In the genomic region with DNA sequence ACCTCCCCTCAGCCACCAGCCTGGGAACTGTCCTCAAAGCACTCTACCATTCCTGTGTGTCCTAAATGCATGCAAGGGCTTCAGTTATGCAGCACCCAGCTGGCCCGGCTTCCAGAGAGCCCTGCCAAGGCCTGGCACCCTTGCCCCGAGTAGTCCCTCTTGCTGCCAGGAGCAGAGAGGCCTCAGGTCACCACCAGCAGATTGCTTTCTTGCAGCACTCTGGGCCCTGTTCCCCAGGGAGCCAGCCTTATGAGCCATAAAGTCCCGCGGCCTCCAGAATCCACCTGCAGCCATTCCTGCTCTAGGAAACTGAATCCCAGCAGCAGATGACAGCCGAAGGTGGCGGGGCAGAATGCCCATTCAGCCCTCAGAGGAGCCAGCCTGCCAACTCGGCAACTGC, we compare ENCODE assay signal across 9 mouse cellular contexts. TPM values are rescaled to one million over a fixed set of nuclear protein-coding genes. Genes with fewer than 3 reads are reported as not detected.
DNase-seq lines count a peak whose midpoint lies in the region; ATAC-seq lines count a peak whose summit lies in the region.
"Had no signal": no experiment of that assay in that cellular context is flagged by ENCODE, and none has a peak within 500 bp of the region (broad histone marks: within the 10 kb centered on the region; RNA-seq: fewer than 3 reads in every experiment).

No protein-coding gene starts in this region.

- no peak overlapping the region for H3K27ac ChIP-seq in embryonic facial prominence, embryonic 14.5 days (replicated peaks; ENCODE audit: low read depth, low read length)
- H3K27ac ChIP-seq in embryonic facial prominence, embryonic 10.5 days (replicated peaks): no peak overlapping the region; the same call in 1 of the 2 replicates
- peak overlapping the region; percentile 9 for H3K27ac ChIP-seq in midbrain, embryonic 10.5 days (replicated peaks)
- no peak overlapping the region for H3K27ac ChIP-seq in midbrain, embryonic 15.5 days
- H3K27ac ChIP-seq: liver, embryonic 15.5 days had no signal

- ATAC-seq in embryonic facial prominence, embryonic 14.5 days (ENCODE audit: low read depth): no peak
- no peak for ATAC-seq in midbrain, embryonic 15.5 days (replicated peaks)

- peak; percentile 16 for DNase-seq in embryonic facial prominence, embryonic 14.5 days (ENCODE audit: low spot score)
- no peak for DNase-seq in embryonic facial prominence, embryonic 10.5 days (ENCODE audit: low spot score)
- DNase-seq in midbrain, embryonic 10.5 days (ENCODE audit: low spot score): no peak
- peak; percentile 68 for DNase-seq in gastrocnemius, postnatal 10 days
- peak; percentile 16 for DNase-seq in right cerebral cortex, postnatal 14 days
- DNase-seq in lung, postnatal 25 days (ENCODE audit: low spot score): no peak
- DNase-seq in retina, postnatal 1 day: no peak

- H3K4me1 ChIP-seq in embryonic facial prominence, embryonic 14.5 days (ENCODE audit: control insufficient read depth, insufficient read depth, low read length): peaks cover 9% of the 10 kb centered on the region
- H3K4me1 ChIP-seq in embryonic facial prominence, embryonic 10.5 days: peaks cover 35% of the 10 kb centered on the region
- peaks cover 64% of the 10 kb centered on the region for H3K4me1 ChIP-seq in midbrain, embryonic 10.5 days
- peaks cover 22% of the 10 kb centered on the region for H3K4me1 ChIP-seq in midbrain, embryonic 15.5 days
- H3K4me1 ChIP-seq: liver, embryonic 15.5 days had no signal

- no peak overlapping the region for H3K9ac ChIP-seq in embryonic facial prominence, embryonic 14.5 days (ENCODE audit: low read depth, low read length)
- no peak overlapping the region for H3K9ac ChIP-seq in midbrain, embryonic 15.5 days
- H3K9ac ChIP-seq: liver, embryonic 15.5 days had no signal

- H3K4me3 ChIP-seq in embryonic facial prominence, embryonic 14.5 days (ENCODE audit: low read depth, low read length): no peak overlapping the region
- no peak overlapping the region for H3K4me3 ChIP-seq in embryonic facial prominence, embryonic 10.5 days
- no peak overlapping the region for H3K4me3 ChIP-seq in midbrain, embryonic 10.5 days
- H3K4me3 ChIP-seq in midbrain, embryonic 15.5 days: no peak overlapping the region
- H3K4me3 ChIP-seq: liver, embryonic 15.5 days had no signal

- 70% methylated on average over 7 of the region's 7 CpGs for WGBS in embryonic facial prominence, embryonic 14.5 days
- 68% methylated on average over 7 of the region's 7 CpGs for WGBS in embryonic facial prominence, embryonic 10.5 days
- WGBS in midbrain, embryonic 10.5 days: 73% methylated on average over 7 of the region's 7 CpGs
- 58% methylated on average over 7 of the region's 7 CpGs for whole genome bisulfite sequencing in midbrain, embryonic 15.5 days

- H3K27me3 ChIP-seq in embryonic facial prominence, embryonic 14.5 days (replicated peaks; ENCODE audit: control insufficient read depth, insufficient read depth, low read length): no peaks in the 10 kb centered on the region; the same call in 1 of the 2 replicates
- peaks cover 95% of the 10 kb centered on the region for H3K27me3 ChIP-seq in embryonic facial prominence, embryonic 10.5 days (replicated peaks; ENCODE audit: low read depth, poor library complexity, severe bottlenecking)
- peaks cover 90% of the 10 kb centered on the region for H3K27me3 ChIP-seq in midbrain, embryonic 10.5 days (ENCODE audit: low read depth, poor library complexity, severe bottlenecking)
- no peaks in the 10 kb centered on the region; the same call in 1 of the 2 replicates for H3K27me3 ChIP-seq in midbrain, embryonic 15.5 days (replicated peaks)

- no peak overlapping the region for H3K4me2 ChIP-seq in embryonic facial prominence, embryonic 14.5 days (ENCODE audit: low read depth, low read length)
- H3K4me2 ChIP-seq in midbrain, embryonic 15.5 days: no peak overlapping the region
- H3K4me2 ChIP-seq: liver, embryonic 15.5 days had no signal

- H3K9me3 ChIP-seq in embryonic facial prominence, embryonic 14.5 days (ENCODE audit: control insufficient read depth, low read length): no peaks in the 10 kb centered on the region
- H3K9me3 ChIP-seq in embryonic facial prominence, embryonic 10.5 days: no peaks in the 10 kb centered on the region
- H3K9me3 ChIP-seq in midbrain, embryonic 10.5 days (replicated peaks): no peaks in the 10 kb centered on the region
- H3K9me3 ChIP-seq in midbrain, embryonic 15.5 days: no peaks in the 10 kb centered on the region
- H3K9me3 ChIP-seq: liver, embryonic 15.5 days had no signal

- no peaks in the 10 kb centered on the region for H3K36me3 ChIP-seq in embryonic facial prominence, embryonic 14.5 days (ENCODE audit: control insufficient read depth, insufficient read depth, low read length)
- H3K36me3 ChIP-seq in embryonic facial prominence, embryonic 10.5 days (replicated peaks): no peaks in the 10 kb centered on the region
- H3K36me3 ChIP-seq in midbrain, embryonic 10.5 days: no peaks in the 10 kb centered on the region
- H3K36me3 ChIP-seq in midbrain, embryonic 15.5 days (replicated peaks): no peaks in the 10 kb centered on the region
- H3K36me3 ChIP-seq: liver, embryonic 15.5 days had no signal

RNA-seq across cellular contexts. Expression of a gene that starts 27.5 kb away (rescaled TPM):
- 2,410 and 2,543 TPM in 2 replicates for polyA plus RNA-seq in embryonic facial prominence, embryonic 14.5 days (2014; fragmentation: Nextera tagmentation; extraction: Ambion mirVana)
- 355 and 407 TPM in 2 replicates for polyA plus RNA-seq in embryonic facial prominence, embryonic 10.5 days (2016; fragmentation: Nextera tagmentation; extraction: Ambion mirVana)
- polyA plus RNA-seq in midbrain, embryonic 10.5 days (2016; fragmentation: Nextera tagmentation; extraction: Ambion mirVana): 329 and 443 TPM in 2 replicates
- polyA plus RNA-seq in midbrain, embryonic 15.5 days (2015; fragmentation: Nextera tagmentation; extraction: Ambion mirVana): 288 and 345 TPM in 2 replicates
- total RNA-seq in gastrocnemius, postnatal 10 days (2021): 100 to 1,000 TPM; 954 to 996 TPM

RNA-seq across cellular contexts. Expression of a gene that starts 40.2 kb away (rescaled TPM):
- polyA plus RNA-seq in embryonic facial prominence, embryonic 14.5 days (2014; fragmentation: Nextera tagmentation; extraction: Ambion mirVana): 2.5 and 2.8 TPM in 2 replicates
- polyA plus RNA-seq in embryonic facial prominence, embryonic 10.5 days (2016; fragmentation: Nextera tagmentation; extraction: Ambion mirVana): 0.26 and 0.96 TPM in 2 replicates
- 0.17 and 0.20 TPM in 2 replicates for polyA plus RNA-seq in midbrain, embryonic 10.5 days (2016; fragmentation: Nextera tagmentation; extraction: Ambion mirVana)
- polyA plus RNA-seq in midbrain, embryonic 15.5 days (2015; fragmentation: Nextera tagmentation; extraction: Ambion mirVana): 0.97 and 1.0 TPM in 2 replicates
- under 1 TPM; 0.35 to 0.54 TPM for total RNA-seq in gastrocnemius, postnatal 10 days (2021)

Comparison
In these comparisons a context has a peak if more than half of its experiments do, and no peak if none do; other contexts are left out.
1. DNase-seq: peak in embryonic facial prominence, embryonic 14.5 days (single experiment), gastrocnemius, postnatal 10 days (single experiment) and right cerebral cortex, postnatal 14 days (single experiment); none in embryonic facial prominence, embryonic 10.5 days (single experiment), midbrain, embryonic 10.5 days (single experiment), lung, postnatal 25 days (single experiment) and retina, postnatal 1 day (single experiment).